Comparison of ENCODE assay signal across 11 mouse cellular contexts in genomic region chr4:137959889-137960665, GRCm38 (mm10). TPM values are rescaled to one million over a fixed set of nuclear protein-coding genes. Genes with fewer than 3 reads are reported as not detected.
A peak's percentile ranks its signal among the peaks of the same experiment; 100 is the strongest.
DNase-seq lines count a peak whose midpoint lies in the region; TF ChIP-seq lines count a peak whose summit lies in the region.
"Had no signal": no experiment of that assay in that cellular context is flagged by ENCODE, and none has a peak within 500 bp of the region (broad histone marks: within the 10 kb centered on the region; RNA-seq: fewer than 3 reads in every experiment).

No protein-coding gene starts in this region.

- WGBS in cerebellum, adult 2 months, result 62% methylated on average over 13 of the region's 13 CpGs

- H3K36me3 ChIP-seq in ES-Bruce4 (ENCODE audit: control insufficient read depth, insufficient read depth, low read length, poor library complexity, severe bottlenecking), result peaks cover 3% of the 10 kb centered on the region; the same call in 1 of the 2 replicates

- no peak overlapping the region for H3K9ac ChIP-seq in ES-Bruce4 (ENCODE audit: low read depth, poor library complexity, severe bottlenecking)
- H3K9ac ChIP-seq: liver, embryonic 15.5 days had no signal

- no peak overlapping the region for H3K4me3 ChIP-seq in cerebellum, adult 2 months (replicated peaks; ENCODE audit: insufficient read depth, low read depth, low read length)
- no peak overlapping the region for H3K4me3 ChIP-seq in ES-Bruce4 (ENCODE audit: low read depth, low read length)
- H3K4me3 ChIP-seq: liver, embryonic 15.5 days had no signal

- DNase-seq in cerebellum, adult 2 months, result no peak
- no peak for DNase-seq in cerebellum, postnatal 14 days
- DNase-seq in left cerebral cortex, adult 18-20 months (ENCODE audit: low spot score in 2 of 2), result peak; percentile 65 to 71
- DNase-seq in left cerebral cortex, postnatal 4 days, result no peak
- peak; percentile 63 for DNase-seq in induced T-regulatory cell, adult 2 months (ENCODE audit: low read depth)
- DNase-seq in yolk sac, embryonic 10.5 days (ENCODE audit: low spot score), result no peak
- no peak for DNase-seq in cerebellum, postnatal 4 days (ENCODE audit: low spot score in 2 of 2)
- DNase-seq: heart, postnatal 14 days; kidney, postnatal 10 days had no signal

- H3K4me1 ChIP-seq in cerebellum, adult 2 months (ENCODE audit: control insufficient read depth, insufficient read depth, low read length), result peaks cover 4% of the 10 kb centered on the region; the same call in 1 of the 2 replicates
- H3K4me1 ChIP-seq in ES-Bruce4 (ENCODE audit: control insufficient read depth, insufficient read depth, low read length), result no peaks in the 10 kb centered on the region

- no peaks in the 10 kb centered on the region for H3K9me3 ChIP-seq in ES-Bruce4 (replicated peaks; ENCODE audit: control insufficient read depth, insufficient read depth, low read length, poor library complexity, severe bottlenecking)
- H3K9me3 ChIP-seq: liver, embryonic 15.5 days had no signal

- TF ChIP-seq POLR2A in cerebellum, adult 2 months (IDR thresholded peaks at IDR 0.05; ENCODE audit: borderline replicate concordance, insufficient read depth, low read length), result no peak
- no peak for TF ChIP-seq POLR2A in ES-Bruce4 (IDR thresholded peaks at IDR 0.05; ENCODE audit: insufficient read depth, low read length)

- H3K27me3 ChIP-seq in cerebellum, adult 2 months (ENCODE audit: control insufficient read depth, insufficient read depth, low read length), result no peaks in the 10 kb centered on the region
- H3K27me3 ChIP-seq in ES-Bruce4 (ENCODE audit: control insufficient read depth, insufficient read depth, low read length, poor library complexity, severe bottlenecking), result no peaks in the 10 kb centered on the region
- H3K27me3 ChIP-seq: liver, embryonic 15.5 days had no signal

- no peak overlapping the region for H3K27ac ChIP-seq in cerebellum, adult 2 months (ENCODE audit: insufficient read depth, low read length)
- no peak overlapping the region for H3K27ac ChIP-seq in ES-Bruce4 (ENCODE audit: insufficient read depth, low read length)
- H3K27ac ChIP-seq: liver, embryonic 15.5 days had no signal

- TF ChIP-seq EP300 in ES-Bruce4 (IDR thresholded peaks at IDR 0.05; ENCODE audit: insufficient read depth, low read depth, low read length), result no peak

- peak; percentile 39; the same call in 1 of the 2 replicates for TF ChIP-seq CTCF in cerebellum, adult 2 months (IDR thresholded peaks at IDR 0.05; ENCODE audit: borderline replicate concordance, insufficient read depth, low read depth, low read length)
- TF ChIP-seq CTCF in ES-Bruce4 (IDR thresholded peaks at IDR 0.05; ENCODE audit: low read depth, low read length), result peak; percentile 27

- intact Hi-C loops in left cerebral cortex, postnatal 4 days (cut with DNase I), result loop anchor here (10.0 kb wide), 3 partner anchors 155 to 355 kb away; no protein-coding TSS in a partner anchor

RNA-seq across cellular contexts. Expression of gene Eif4g3, which starts 32.7 kb away (rescaled TPM):
- 156 and 160 TPM in 2 replicates for polyA plus RNA-seq in cerebellum, adult 2 months (2012; rRNA removed)
- 100 to 1,000 TPM; 155 to 168 TPM for total RNA-seq in left cerebral cortex, adult 18-20 months (2021)
- 100 to 1,000 TPM; 192 TPM for total RNA-seq in left cerebral cortex, postnatal 4 days (2021)
- 71.7 TPM in 2 replicates for polyA plus RNA-seq in ES-Bruce4 (2011; ENCODE audit: insufficient read depth, insufficient read length, low read depth, missing spikeins)

Comparison
In these comparisons a context has a peak if more than half of its experiments do, and no peak if none do; other contexts are left out.
1. DNase-seq: peak in left cerebral cortex, adult 18-20 months (2 of 2) and induced T-regulatory cell, adult 2 months (single experiment); none in cerebellum, adult 2 months (0 of 2), cerebellum, postnatal 14 days (0 of 2), left cerebral cortex, postnatal 4 days (single experiment), yolk sac, embryonic 10.5 days (single experiment) and cerebellum, postnatal 4 days (0 of 2).